Mouse (Mus musculus): ENCODE data around the gene Stard13. TPM values are rescaled to one million over a fixed set of nuclear protein-coding genes. Genes with fewer than 3 reads are reported as not detected.

The Stard13 gene
- polyA plus RNA-seq, 1 experiment = not detected

DNA sequence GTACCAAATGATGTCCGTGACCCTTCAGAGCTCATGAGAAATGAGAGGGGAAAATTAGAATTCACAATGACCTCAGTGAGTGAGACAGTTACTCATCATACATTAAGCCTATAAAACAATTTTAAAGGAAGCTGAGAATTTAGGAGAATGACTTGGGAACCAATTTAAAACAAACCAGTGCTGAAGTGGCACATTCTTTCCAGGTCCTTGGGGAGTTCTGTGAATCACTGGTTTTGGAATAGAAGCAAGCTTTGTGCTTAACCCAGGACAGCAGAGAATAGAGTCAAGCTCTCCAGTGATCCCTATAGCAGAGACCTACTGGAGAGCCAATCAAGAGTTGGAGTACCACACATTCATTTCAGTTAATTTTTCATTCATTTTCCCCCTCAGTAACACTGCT is 59.9 kb downstream of the Stard13 start:
- no peak for TF ChIP-seq GATA1 (IDR thresholded peaks at IDR 0.05; ENCODE audit: low read length)

GRCm38 (mm10) chr5:151170168-151170750 is 63.4 kb downstream of the Stard13 start:
- no peak for TF ChIP-seq GATA1 (IDR thresholded peaks at IDR 0.05; ENCODE audit: low read length)

DNA sequence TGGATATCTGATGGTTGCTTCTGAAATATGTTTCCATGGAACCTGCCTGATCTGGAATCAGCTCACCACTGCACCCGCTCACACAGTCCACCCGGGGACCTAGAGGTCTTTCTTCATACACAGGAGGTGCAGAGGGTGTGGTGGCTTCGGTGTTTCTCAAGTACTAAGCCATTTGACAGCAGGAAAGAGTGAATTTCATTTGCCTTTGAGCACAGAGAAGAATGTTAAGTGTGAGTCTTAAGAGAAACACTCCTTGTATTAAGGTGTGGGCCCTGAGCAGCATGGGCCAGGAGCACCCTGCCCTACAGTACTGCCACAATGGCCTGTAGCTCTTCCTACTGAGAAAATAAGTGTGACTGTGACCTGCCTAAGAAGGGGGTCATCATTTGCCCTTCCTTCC is 65.4 kb downstream of the Stard13 start:
- TF ChIP-seq GATA1 (IDR thresholded peaks at IDR 0.05; ENCODE audit: low read length) = no peak

- TF ChIP-seq GATA1 (IDR thresholded peaks at IDR 0.05; ENCODE audit: low read length) = no peak
Measured at GRCm38 (mm10) chr5:151167641-151168040, 66.0 kb downstream of the Stard13 start.

GRCm38 (mm10) chr5:151166266-151166665 is 67.4 kb downstream of the Stard13 start:
- no peak for TF ChIP-seq GATA1 (IDR thresholded peaks at IDR 0.05; ENCODE audit: low read length)

DNA sequence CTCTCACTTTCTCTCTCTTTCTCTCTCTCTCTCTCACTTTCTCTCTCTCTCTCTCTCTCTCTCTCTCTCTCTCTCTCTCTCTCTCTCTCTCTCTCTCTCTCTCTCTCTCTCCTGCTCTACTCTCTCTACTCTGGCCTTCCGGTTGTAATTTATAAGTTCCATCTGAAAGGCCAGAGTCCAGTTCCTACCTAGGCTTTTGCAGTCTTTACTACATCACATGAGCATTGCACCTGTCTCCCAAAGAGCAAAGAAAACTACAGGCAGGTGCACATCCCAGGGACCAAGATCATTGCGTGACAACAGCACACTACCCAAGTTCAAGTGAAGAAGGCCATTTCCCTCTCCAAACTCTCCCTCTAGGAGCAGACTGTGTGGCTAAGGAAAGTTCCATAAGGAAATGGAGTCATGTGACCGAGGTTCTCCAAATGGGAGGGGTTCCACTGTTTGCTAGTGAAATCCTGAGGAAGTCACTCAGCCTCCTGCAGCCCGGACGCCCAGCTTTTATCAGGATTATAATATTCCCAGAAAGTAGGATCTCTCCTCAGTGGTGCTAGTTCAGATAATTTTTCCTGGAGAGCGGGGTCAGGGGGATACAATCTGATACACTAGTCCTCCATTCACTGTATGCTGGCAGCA is 68.1 kb downstream of the Stard13 start:
- no peak for TF ChIP-seq GATA1 (IDR thresholded peaks at IDR 0.05; ENCODE audit: low read length)

- no peak for TF ChIP-seq GATA1 (IDR thresholded peaks at IDR 0.05; ENCODE audit: low read length)
Measured at GRCm38 (mm10) chr5:151164815-151165214, 68.8 kb downstream of the Stard13 start.

- no peak for TF ChIP-seq GATA1 (IDR thresholded peaks at IDR 0.05; ENCODE audit: low read length)
Measured at GRCm38 (mm10) chr5:151162642-151163041, 71.0 kb downstream of the Stard13 start.

DNA sequence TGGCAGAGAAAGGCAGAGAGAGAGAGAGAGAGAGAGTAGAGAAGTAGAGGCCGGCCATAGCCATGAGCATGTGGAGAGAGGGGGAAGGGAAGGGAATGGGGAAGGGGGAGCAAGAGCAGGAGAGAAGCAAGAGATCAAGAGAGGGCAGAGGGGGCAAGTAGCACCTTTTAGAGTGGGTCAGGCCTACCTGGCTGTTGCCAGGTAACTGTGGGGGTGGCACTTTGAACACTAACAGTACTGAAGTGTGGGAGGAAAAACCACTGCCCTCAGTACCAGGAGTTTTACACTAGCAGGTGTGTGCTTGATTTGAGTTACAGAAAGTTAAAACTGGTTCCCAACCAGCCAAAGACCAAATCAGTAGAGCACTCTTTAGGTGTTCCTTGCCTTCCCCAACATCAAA is 78.4 kb downstream of the Stard13 start:
- no peak for TF ChIP-seq GATA1 (IDR thresholded peaks at IDR 0.05; ENCODE audit: low read length)

DNA sequence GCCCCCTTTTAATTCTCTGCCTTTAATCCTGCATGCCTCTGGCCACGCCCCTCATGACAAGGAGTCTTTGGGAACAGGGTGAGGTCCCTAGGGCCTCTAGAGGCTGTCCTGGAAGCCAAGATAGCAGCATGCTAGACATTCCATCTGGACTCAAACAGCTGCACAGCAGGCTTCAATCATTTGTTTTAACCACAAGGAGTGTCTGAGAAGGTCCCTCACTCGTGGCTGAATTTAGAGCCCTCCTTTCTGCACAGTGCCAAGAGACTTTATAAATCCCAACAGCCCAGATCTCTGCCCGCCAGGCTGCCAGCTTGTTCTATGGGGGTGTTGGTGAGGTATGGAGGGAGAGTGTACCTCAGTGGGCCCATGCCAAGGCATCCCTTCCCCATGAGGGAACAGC is 78.9 kb downstream of the Stard13 start:
- TF ChIP-seq GATA1 (IDR thresholded peaks at IDR 0.05; ENCODE audit: low read length) = no peak

DNA sequence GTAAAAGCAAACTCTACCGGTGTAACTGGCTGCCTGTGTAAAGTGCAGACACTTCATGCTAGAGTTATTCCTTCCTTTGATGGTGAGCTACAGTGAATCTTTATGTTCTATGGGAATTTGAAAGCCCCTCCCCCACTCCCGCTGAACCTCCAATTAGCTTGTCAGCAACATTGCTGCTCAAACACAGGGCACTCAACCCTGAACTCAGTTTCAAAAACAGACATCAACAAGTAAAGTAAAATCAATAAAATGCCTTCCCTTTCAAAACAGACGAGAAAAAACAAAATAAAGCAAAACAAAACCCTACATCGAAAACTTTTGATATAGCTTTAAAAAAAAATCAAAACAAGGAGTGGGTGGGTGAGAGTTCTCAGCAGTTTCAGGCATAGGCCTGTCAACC is 79.6 kb downstream of the Stard13 start:
- no peak for TF ChIP-seq GATA1 (IDR thresholded peaks at IDR 0.05; ENCODE audit: low read length)

- TF ChIP-seq GATA1 (IDR thresholded peaks at IDR 0.05; ENCODE audit: low read length) = no peak
Measured at GRCm38 (mm10) chr5:151151549-151151948, 82.1 kb downstream of the Stard13 start.

DNA sequence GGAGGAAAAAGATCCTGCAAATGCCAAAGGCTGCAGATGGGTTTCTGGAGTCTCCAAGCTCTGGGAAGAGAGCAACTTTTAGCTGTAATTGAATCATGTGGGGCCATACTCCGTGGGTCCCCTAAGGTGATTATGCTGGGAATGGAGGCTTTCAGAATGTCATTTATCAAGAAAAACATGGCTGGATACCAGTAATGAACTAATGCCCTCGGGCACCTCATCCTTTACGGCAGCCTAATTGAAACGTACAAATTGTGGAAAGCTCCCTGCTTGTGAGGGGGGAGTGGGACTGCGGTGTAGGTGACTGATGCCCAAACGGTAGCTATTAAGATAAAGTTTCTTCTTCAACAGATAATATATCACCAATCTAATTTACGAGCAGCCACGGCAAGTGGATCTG is 84.1 kb downstream of the Stard13 start:
- TF ChIP-seq GATA1 (IDR thresholded peaks at IDR 0.05; ENCODE audit: low read length) = no peak

GRCm38 (mm10) chr5:151148079-151148478 is 85.6 kb downstream of the Stard13 start:
- TF ChIP-seq GATA1 (IDR thresholded peaks at IDR 0.05; ENCODE audit: low read length) = no peak

DNA sequence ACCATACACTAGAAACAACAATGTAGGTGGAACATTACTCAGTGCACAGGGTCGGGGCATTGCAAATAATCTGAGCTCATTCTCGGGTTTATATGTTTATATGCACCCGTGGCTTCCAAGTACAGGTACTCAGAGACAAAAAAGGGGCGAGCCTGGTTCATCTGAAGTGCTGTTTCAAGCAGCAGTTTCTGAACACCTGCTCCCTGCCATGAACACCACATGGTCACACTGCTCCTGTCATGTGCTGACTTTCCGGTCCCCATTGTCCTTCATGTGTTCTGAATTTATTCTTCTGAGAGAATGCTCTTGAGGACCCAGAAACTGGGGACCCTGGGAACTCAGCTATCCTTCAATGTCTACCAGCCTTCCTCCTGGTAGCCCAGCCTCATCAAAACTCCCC is 87.8 kb downstream of the Stard13 start:
- no peak for TF ChIP-seq GATA1 (IDR thresholded peaks at IDR 0.05; ENCODE audit: low read length)

- no peak for TF ChIP-seq GATA1 (IDR thresholded peaks at IDR 0.05; ENCODE audit: low read length)
Measured at GRCm38 (mm10) chr5:151143955-151144354, 89.7 kb downstream of the Stard13 start.

Data from G1E-ER4 (cell line).